Mouse (Mus musculus) cerebellum, adult 11 months (tissue): ENCODE measurements at regions not wholly inside any gene's neighbourhood (a gene's known extent, or its start where the extent isn't known, plus 50 kb on each side); places are given as distances from the start of the nearest gene placed in this dataset.

ENCODE experiments used
- DNase-seq: peaks from one replicate; pipeline ENCODE4 v3.0.0; 2022

- no peak for DNase-seq
Observed at GRCm38 (mm10) chr12:27593436-27593835, 251.1 kb upstream of the Sox11 start.

DNA sequence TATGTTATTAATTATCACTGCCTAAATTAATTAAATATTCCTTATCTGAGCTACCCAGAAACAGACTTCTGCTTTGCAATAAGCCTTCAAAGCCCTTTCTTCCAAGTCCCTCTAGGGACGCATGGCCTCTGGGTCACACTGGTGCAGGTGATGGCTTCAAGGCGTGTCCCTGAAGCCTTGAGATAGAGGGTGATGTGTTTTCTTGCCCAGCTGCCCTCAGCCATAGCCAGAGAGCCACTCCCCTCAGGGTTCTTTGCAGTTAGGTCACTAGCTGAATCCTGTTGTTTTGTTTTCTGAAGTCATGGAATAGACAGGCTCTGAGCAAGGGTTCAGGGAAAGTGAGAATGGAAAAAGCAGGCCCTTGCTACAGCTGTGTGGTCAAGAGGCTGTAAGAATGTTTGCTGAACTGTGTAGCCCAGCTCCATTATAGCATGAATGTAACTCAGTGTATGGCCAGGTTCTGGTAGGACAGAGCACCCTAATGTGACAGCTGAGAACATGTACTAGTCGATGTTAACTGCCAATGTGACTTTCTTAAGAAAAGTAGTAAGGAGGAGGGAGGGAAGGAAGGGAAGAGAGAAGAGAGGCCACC, 233.8 kb upstream of the Sox11 start:
- no peak for DNase-seq

DNA sequence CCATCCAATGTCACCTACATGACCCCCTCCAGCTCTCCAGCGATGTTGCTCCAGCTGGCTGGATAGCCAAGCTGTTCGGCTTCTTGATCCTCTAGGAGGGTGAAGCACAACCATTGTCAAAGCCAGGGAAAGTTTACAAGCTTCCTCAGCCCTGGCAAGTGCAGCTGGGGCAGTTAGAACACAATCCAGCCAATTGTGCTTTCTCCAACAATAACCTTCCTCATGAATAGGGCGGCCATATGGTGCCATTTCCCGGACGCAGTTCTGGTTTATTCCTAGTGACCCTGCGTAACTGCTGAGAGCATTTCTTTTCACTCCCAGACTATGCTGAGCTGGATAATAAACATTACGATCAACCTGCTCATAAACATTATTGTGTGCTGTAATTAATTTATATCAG, 233.3 kb upstream of the Sox11 start:
- no peak for DNase-seq

- no peak for DNase-seq
Observed at GRCm38 (mm10) chr12:27567250-27567649, 224.9 kb upstream of the Sox11 start.

- DNase-seq, result no peak
Observed at GRCm38 (mm10) chr12:27565965-27566507, 223.7 kb upstream of the Sox11 start.

DNA sequence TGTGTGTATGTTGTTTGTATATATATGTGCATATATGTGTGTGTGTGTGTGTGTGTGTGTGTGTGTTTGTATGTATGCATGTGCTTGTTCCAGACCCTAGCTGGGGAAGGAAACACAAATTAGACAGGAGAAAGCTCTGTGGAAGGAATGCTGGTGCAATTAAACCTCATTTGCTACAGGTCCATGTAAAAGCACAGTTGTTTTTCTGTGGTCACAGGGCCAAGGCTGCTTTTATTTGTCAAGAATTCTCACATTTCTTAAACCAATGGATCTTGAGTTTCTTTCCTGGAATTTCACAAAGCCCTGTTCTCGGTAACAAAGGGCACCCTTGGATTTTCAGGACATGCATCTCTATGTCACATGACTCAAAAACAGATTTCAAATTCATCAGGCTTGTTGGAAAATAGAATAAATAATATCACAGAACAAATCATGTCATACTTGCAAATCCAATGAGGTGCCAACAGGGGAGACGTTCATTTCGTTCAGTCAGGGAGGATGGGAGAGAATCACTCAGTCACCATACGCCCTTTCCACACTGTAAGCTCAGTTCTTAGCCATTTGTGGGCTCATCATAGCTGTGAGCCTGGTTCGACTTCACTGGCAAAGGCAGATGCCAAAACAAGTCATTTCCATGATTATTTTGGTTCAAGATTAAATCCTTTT, 222.4 kb upstream of the Sox11 start:
- DNase-seq, result no peak

DNA sequence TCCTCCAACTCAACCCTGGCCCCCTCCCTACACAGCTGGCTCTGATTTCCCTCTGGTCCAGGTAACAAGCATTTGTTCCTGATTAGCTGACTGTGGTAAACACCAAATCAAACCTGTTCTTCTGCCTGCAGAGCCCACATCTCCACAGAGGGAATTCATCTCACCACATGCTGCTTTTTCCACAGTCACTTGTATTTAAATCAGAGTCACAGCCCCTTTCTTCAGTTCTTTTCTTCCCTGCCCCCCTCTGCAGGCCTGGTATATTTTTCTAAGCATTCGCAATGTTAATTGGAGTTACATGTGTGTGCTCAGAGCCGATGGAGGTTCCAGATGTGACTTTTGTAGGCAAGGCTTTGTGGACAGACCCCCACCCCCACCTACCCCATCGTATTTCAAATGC, 221.5 kb upstream of the Sox11 start:
- DNase-seq, result no peak

DNA sequence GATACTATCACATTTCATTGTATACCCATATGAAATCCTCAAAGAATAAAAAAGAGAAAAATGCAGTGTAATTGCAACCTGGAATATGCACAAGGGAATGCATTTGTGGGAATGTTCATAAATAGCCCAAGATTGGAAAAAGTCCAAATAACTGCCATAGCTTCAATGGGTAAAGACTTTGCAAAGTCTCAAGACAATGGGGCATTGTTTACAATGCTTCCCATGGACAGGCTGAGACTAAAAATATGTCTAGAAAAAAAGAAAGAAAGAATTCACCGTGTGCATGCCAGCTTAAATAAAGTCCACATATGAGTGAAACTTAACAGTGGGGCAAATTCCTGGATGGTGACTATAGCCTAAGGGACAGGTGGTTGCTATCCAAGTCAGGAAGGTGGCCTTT, 210.4 kb upstream of the Sox11 start:
- DNase-seq, result no peak

DNA sequence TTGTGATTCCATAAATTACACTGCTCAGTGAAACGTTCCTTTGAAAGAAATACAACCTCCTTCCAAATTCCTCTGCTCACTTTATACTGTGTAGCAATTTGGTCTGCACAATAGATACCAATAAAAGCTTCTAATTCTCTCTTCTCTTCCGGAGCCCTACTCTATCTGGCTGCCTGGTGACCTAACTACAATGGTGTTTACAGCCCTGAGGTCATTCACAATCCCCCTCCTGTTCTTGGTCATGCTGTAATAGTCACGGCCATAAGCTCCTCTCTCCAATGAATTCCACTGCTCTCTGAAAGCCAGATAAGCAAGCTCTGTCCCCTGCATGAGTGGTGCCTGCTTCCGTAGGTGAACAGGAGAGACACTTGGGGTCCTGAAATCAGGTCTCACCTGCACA, 195.8 kb upstream of the Sox11 start:
- DNase-seq, result no peak

DNA sequence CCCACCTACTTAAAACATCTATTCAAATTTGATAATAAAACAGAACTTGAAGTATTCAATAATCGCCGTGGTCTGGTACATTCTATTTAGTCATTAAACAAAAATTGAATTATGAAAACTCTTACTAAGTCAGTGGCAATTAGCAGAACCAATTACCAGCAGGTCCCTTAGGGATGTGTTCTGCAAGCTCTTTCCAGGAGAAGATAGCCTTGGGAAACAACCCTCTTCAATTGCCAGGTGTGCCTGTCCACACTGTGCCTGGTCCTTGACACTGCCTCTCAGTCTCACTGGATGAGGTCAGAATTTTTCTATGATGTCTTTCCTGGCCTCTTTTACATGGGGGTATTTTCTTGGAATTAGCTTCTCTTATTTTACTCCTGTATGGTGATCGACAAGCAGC, 195.1 kb upstream of the Sox11 start:
- no peak for DNase-seq

DNA sequence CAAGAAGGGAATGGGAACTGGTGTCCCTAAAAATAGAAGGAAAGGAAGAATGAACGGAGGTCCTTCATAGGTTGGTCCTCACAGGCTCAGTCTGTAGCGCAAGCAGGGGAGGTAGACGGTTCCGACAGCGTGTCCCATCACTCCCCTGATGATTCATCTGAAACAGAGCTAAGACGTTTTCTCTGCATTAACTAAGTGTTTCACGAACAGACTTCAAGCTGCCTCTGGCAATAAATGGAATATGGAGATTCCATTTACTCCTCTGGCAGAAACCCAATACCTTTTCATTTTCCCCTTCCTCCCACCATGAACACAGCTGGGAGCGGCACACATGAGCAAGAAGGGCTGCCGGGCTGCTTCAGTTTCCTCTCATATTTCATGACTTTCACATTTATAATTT, 194.6 kb upstream of the Sox11 start:
- DNase-seq, result no peak

GRCm38 (mm10) chr12:27525604-27526003, 183.2 kb upstream of the Sox11 start:
- no peak for DNase-seq

DNA sequence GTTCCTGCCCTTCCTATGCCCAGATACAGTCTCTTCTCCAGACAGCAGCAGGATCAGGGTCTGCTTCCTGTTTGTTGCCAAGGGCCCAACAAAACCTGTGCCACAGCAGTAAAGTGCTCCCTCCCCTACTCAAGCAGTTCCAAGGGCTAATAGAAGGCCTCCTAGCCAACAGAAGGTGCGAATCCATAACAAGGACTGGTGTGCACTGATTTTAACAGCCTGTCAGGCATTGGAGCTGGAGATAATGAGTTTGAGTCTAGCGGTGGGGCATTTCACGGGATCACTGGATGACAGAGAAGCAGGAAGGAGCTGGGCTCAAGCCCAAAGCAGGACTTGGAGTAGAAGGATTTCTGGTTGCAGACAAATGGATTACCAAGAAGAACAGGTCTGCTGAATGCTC, 170.9 kb upstream of the Sox11 start:
- no peak for DNase-seq

- DNase-seq, result no peak
Observed at GRCm38 (mm10) chr12:27508226-27508560, 165.8 kb upstream of the Sox11 start.

DNA sequence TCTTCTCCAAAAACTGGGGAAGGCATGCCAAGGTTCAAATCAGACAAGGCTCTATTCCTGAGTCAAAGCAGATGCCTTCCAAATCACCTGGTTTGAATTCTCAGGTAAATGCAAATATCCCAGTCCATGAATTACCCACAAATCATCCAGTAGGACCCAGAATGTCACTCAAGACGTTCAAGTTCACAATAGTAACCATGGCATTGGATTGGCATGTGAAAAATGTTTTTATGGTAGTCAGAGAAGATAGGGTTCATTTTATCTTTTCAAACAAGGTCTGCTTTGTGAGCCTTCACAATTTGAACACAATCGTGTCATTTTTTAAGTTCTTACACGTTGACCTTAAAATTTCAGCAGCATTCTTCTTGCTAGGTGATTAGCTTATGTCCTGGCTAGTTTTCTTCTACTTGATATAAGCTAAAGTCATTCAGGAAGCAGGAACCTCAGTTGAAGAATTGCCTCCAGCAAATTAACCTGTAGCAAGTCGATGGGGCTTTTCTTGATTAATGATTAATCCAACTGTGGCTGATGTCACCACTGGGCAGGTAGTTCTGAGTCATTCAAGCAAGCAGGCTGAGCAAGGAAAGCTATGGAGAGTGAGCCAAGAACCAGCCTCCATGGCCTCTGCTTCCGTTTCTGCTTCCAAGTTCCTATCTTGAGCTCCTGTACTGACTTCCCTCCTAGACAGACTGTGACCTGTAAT, 165.3 kb upstream of the Sox11 start:
- no peak for DNase-seq

- DNase-seq, result no peak
Observed at GRCm38 (mm10) chr12:27502716-27503486, 160.5 kb upstream of the Sox11 start.

DNA sequence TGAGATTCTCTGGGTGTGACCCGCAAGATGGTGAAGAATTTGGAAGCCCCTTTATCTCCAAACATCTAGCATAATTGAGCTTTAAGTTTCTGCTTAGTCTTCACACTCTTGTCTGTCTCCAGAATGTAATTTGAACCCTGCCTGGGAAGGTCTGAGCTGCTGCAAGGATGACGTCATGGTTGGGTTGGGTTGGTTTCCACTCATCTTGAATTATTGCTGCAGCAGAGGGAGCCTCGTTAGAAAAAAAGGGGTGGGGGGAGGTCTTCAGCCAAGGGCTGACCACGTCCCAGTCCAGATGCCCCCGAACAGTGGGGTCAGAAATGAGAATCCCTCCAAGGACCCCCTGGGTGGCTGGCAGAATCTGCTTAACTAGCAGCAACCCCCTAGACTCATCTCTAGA, 158.1 kb upstream of the Sox11 start:
- no peak for DNase-seq

DNA sequence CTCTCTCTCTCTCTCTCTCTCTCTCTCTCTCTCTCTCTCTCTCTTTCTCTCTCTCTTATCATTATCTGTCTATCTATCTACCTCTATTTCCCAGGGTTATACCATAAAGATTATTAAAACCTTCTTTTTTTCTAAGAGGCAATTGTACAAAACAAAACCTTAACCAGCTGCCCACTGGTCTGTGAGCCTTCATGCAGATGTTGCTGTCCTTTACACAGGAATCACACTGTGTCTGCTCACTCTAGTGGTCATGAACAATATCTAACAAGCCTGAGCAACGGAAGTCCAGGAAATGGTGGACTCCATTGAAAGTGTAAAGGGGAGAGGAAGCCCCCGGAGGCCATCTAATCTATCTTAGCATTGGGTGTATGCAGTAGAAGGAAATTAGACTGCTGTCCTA, 156.9 kb upstream of the Sox11 start:
- DNase-seq, result no peak

DNA sequence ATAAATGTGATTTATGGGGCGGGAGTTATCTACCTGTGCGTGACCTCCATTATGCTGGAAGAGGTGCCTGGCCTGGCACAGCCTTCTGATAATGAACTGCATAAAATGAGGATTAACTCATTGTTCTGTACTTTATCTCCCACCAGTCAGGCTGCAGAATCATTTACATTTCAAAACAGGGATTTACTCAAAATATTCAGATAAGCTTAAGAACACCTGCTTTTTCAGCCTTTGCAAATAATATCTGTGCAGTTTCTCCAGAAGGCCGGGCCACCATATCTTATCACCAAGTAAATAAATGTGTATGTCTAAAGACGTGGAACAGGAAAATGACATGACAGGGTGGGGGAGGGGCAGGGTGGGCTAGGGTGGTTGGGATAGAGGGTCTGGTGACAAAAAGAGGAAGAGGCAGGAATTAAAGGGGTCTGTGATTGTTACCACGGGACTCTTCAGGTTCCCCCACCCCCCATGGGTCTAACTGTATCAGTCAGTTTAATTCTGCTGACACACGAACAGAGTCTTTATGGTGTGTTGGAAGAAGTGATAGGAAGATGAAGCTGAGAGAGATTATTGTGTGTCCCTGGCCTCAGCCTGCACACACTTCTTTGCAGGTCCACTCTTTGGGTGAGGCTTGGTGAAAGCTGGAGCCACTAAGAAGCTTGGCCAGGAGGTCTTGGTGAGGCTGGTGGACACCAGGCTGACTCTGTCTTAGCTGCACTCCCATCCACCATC, 154.6 kb upstream of the Sox11 start:
- no peak for DNase-seq

DNA sequence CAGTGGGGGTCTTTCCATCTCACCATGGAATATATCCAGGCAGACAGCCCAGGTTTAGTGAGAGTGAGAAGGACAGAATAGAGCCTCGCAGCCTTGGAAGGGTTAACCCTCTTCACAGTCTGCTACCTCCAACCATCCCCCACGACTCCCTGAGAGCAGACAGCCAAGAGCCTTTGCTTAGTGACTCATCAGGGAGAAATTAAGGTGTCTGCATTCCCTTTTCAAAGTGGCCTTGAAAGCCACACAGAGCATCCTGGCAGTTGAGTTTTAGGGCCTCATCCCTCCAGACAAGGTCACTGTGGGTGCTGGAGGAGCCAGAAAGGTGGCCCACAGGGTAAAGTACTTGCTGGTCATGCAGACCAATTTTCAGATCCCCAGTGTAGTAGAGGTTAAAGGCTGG, 149.9 kb upstream of the Sox11 start:
- no peak for DNase-seq

DNA sequence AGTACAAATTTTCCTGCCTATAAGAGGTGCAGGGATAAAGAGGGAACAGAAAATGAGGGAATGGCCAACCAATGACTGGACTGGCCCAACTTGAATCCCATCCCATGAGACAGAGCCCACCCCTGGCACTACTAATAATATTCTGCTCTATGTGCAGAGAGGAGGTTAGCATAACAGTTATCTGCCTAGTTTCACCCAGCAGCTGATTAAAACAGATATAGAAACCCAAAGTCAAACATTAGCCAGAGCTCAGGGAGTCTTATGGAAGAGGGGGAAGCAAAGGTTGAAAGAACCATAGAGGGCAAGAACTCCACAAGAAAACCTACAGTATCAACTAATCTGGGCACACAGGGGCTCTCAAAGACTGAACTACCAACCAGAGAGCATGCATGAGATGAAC, 138.9 kb upstream of the Sox11 start:
- DNase-seq, result no peak

DNA sequence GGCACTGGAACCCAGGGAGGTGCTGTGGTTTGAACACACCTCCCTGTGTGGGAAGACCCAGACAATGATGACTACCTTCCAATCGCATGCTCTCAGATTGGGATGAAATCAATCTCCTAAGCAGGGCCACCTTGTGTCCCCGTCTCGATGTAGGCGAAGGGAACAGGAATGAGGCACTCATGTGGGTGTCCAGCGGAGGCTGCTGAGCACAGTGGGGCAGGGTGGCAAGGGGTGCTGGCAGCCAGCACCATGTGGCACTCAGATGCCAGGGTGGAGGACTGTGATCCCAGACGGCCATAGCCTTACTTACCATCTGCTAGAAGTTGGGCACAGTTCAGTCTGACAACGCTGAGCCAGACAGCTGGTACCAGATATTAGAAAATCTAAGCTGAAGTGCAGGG, 137.2 kb upstream of the Sox11 start:
- no peak for DNase-seq

- no peak for DNase-seq
Observed at GRCm38 (mm10) chr12:27474631-27475030, 132.3 kb upstream of the Sox11 start.
